Mouse (Mus musculus) adrenal gland, postnatal 10 days (tissue): ENCODE results near the gene Sell. TPM values are rescaled to one million over a fixed set of nuclear protein-coding genes. Genes with fewer than 3 reads are reported as not detected.
A peak's percentile ranks its signal among the peaks of the same experiment; 100 is the strongest.

Experiments used
- DNase-seq: peaks from one replicate; pipeline ENCODE4 v3.0.0; 2021; ENCODE audit warnings: mixed read lengths
- total RNA-seq, 2 experiments: library from RNA; stranded (reverse); gene quantifications; 2 replicates each; pipeline ENCODE4 v1.2.3; 2021

Gene Sell
- total RNA-seq, 2 experiments from 2014 or later = 6.4 to 9.6 TPM

DNA sequence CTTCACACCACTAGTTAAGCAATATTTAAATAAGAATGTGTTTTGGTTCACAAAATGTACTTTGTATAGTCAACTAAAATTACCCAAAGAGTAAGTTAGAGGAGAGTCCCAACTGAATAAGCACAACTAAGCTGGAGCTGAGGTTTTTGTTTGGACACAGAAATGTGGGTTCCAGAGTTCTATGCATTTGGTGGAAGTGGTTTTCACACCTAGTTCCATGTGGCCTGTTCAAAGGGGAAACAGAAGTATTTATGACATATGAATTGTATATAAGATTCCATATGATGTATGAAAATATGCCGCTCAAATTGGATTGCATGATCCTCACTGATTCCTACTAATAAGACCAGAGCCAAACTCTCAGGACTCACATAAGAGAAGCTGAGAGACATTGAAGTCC, 13.6 kb downstream of the Sell start:
- no peak for DNase-seq

DNA sequence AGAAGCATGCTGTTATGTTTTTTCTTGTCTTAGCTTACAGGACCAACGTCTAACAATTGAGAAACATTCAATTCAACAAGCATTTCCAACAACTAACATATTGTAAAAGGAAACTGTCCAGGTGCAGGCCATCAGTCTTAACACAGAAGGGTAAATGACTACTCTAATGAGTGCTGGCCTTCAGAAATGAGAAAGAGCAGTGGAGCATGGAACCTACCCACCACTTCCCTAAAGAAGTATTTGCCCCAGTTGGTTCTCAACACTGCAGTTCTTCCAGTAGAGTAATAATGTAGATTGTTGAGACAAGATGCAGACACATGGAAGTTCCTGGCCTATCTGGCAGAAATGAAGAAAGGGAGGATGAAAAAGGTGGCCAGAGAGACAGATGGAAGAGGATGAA, 14.7 kb downstream of the Sell start:
- DNase-seq = no peak

DNA sequence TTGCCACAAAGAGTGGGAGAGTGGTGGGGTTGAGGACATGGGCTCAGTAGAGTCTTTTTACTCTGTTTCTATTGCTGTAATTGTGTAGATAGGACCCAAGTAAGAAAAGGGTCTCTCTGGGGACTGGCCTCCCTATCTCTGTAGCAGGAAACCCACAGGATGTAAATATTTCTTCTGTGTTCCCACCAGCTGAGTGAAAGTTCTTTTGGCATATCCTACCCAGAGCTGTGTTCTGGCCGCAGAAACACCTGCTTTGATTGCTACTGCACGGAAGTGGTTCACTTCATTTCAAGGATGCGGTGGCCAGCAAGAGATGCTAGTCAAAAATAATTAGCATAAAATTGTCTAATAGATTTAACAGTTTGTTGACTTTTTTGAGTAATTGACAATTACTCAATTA, 15.2 kb downstream of the Sell start:
- DNase-seq = no peak

DNA sequence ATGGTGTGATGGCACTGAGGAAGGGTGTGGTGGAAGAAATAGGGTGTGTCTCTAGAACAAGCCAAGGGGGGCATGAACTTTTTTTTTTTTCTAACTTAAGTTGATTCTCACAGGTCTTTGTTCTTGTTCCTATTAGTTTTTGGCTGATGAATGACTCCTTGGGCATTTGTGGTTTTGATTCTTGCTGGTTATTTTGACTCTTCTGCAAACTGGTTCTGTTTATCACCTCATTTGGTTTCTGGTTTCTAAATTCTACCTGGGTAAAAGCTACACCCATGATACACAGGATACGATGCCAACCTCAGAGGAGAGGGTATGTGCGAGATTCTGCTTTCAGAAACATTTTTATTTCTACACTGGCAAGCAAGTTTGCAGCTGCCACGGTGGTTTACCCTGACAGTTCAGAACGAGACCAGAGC, 16.6 kb downstream of the Sell start:
- DNase-seq = no peak

DNA sequence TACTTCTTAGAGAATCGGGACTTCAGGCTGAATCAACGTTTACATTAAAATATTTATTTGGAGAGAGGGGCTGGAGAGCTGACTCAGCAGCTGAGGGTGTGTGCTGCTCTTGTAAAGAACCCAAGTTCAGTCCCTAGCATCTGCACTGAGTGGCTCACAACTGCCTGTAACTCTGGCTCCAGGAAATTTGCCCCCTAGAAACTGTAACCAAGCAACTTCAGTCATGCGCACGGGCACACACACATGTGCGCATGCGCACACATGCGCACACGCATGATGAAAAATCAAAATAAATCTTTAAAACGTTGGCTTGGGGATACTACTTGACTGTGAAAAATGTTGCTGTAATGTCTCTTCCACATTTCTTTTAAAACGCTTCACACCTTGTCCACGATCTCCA, 17.3 kb downstream of the Sell start:
- DNase-seq = no peak

DNA sequence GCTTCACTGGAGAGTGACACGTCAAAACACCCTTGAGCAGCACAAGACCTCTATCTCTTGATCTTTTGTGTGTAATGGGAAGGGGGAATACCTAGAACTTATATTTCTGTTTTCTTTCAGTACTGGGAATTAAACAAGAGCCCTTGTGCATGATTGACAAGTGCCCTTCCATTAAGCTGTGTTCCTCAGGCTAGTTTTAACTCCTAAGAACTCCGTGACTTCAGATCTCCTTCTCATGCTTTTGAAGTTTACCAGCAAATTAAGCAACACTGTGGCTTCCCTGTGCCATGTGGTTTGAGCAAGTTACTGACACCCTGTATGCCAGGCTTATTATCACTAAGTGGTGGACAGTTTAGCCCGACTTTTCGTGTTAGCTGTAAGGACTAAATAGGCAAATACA, 21.3 kb downstream of the Sell start:
- no peak for DNase-seq

DNA sequence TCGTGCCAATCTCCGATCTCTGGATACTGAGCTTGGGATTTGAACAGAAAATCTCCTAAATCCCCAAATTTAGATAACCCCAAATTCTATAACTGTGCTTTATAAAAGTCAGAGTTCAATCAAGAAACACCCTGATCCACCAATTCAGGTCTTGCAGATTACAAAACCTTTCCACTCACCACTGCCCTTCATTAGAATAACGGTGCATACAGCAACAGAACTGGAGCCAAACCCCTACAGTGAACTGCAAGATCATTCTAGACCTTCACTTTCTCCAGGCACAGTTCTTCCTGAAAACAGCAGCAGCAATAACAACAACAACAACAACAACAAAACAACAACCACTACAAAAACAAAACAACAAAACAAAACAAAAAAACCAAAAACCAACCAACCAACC, 25.0 kb downstream of the Sell start:
- DNase-seq = no peak

DNA sequence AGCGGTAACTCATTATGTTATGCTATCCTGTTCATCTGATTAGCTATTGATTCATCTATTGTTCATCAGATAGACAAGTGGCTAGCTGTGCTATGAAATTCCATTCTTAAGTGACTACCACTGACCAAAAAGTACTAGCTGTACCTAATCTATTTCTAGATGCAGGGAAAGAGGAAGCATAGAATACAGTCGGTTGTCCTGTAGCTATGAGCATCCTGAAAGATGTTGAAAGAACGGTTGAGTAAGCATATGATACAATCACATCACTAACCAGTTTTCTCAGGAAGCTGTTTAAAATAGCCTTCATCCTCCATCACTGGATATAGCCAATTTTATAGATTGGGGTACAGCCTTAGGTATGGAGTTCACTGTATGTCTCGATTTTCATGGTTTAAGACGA, 26.1 kb downstream of the Sell start:
- no peak for DNase-seq

DNA sequence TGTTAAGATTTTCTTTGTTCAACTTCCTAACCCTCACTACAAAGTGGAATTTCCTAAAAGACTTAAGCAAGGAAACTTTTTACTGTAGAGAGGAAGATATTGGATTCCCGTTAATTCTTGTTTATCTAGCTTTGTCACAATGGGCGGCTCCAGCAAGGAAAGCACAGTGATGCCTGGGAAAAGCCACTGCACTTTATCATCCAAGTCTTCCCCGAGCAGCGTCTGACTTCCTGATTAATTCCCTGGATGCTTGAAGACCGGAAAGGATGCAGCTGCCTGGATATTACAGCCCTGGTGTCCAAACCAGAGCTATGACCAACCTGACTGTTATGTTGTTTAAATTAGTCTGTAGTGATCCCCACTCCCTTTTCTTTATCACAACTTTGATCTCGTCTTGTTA, 35.0 kb downstream of the Sell start:
- no peak for DNase-seq

DNA sequence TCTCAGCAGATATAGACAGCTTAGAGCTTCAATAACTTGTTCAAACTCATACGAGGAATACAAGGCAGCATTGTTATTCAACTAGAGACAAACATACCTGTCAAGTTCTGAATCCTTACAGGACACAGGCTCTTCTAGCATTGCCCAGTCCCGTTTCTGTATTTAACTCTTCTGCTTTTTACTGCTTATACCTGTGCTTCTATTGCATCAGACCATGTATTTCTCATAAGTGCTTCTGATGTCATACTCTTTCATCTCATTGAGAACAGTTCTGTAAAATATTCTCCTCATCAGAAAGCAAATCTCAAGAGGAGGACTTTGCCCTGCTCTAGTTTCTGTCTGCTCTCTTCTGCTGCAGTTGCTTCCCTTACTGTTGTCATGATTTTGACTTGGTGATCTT, 36.1 kb downstream of the Sell start:
- no peak for DNase-seq

DNA sequence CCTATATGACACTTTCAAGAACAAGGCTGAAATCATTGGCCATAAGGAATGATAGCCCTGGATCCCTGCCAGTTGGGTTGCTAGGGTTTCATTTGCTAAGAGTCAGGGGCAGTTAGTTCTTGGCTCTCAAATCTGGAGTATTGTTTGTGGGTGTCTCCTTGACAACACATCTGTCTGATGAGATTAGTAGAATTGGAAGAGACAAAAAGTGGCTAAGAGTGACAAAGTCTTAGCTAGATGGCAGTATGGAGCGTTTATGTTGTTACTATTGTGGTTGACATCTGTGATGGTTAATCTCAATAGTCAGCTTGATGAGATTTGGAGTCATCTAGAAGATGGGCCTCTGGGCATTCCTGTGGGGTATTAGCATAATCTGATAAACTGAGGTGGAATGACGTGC, 36.6 kb downstream of the Sell start:
- no peak for DNase-seq

DNA sequence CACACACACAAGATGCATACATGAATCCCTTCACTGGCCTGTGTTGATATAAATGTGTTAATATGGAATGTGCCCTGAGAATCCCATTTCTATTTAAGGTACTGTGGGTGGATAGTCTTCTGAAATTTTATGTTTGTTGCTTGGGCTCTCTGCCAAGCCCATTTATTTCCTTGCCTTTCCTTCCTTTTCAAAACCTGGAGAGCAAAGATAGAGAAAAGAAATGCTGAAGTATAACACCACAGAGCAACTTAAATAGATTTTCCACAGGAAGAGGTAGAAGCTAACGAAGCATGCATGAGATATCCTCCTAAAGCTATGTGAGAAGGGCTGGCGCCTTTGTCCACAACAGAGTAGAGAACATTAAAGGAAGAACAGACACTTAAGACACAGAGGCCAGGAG, 48.0 kb downstream of the Sell start:
- DNase-seq = no peak

DNA sequence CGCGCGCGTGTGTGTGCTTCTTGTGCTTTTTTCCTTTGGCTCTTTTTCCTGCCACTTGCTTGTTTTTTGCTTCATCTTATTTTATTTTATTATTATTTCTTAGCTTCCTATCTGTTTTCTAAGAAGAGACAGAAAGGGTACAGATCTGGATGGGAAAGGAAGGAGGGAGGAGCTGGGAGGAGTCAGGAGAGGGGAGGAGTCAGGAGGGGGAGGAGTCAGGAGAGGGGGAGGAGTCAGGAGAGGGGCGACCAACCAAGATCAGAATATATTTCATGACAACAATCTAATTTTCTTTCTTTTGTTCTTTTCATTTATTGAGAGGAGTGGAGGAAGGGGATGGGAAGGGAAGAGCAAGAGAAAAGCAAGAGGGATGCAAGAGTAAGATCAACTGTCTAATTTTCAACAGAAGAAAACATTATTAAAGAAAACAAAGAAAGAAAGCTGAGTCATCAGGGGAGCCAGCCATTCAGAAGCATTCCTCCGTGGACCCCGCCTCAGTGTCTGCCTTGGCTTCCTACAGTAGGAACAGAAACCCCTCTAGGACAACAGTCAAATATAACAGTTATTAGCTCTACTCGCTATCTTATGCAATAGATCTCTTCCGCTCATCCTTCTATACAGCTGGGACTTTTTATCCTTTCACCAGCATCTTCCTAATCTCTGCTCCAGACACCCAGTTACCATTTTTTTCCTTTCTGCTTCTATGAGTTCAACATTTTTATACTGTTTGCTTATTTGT, 49.0 kb downstream of the Sell start:
- DNase-seq = no peak

DNA sequence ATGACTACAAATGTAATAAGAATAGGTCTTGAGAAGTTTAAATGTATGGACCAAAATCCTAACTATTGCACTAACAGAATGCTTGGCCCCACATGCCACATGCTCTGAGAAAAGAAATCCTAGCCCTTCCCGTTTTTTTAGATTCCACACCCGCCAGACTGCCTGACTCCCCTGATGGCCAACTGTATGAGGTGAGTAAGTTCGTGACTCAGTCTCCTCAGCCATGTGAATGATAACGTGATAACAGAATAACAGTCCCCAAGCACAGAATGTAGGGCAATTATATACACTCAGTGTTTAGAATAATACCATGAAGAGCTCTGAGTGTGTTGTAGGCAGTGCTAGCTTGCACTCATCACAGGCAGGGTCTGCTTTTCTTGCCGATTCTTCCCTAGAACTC, 52.5 kb downstream of the Sell start:
- DNase-seq = no peak

DNA sequence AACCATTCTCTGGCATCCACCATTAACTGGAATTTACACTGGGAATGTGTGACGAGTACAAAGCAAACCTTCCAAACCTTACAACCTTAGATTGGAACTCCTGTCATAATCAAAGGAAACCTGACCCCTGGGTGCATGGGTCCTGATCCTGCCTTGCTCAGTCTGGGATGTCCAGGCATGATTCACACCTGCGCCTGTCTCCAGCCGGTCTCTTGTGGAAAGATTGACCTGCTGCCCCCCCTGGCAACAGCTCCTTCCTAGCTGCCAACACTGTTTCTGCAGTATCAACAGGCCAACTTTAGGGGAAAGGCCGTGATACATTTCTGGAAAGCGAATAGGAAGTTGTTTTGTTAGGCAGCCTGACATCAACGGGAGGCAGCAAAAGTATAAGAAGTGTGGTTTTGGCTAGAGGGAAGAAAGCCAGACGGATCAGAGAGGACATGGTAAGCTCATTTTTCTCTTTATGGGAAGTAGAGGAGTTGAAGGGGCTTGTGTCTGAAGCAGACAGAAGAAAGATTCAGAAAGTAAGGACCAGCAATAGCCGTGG, 53.2 kb downstream of the Sell start, which contains the start of gene Selp:
TSS of gene Selp (plus strand) at position 318 of the 547 bp plus-strand sequence.
- peak; percentile 10 for DNase-seq

DNA sequence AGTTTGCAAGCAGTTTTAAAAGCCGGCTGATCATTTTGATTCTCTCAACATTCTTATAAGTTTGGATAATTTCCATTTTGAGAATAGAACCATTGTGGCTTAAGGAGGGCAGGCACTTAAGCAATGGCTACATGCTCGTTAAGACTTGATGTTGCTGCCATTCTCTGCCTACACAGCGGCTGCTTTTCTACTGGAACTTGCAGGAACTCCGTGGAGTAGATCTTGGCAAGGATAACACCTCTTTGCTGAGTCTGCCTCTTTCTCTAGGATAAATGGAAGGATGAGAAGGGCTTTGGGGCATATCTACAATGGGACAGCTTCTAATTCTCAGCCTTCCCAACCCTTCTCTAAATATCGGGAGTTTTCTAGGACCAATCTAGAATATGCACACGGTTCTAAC, 53.9 kb downstream of the Sell start:
- no peak for DNase-seq

DNA sequence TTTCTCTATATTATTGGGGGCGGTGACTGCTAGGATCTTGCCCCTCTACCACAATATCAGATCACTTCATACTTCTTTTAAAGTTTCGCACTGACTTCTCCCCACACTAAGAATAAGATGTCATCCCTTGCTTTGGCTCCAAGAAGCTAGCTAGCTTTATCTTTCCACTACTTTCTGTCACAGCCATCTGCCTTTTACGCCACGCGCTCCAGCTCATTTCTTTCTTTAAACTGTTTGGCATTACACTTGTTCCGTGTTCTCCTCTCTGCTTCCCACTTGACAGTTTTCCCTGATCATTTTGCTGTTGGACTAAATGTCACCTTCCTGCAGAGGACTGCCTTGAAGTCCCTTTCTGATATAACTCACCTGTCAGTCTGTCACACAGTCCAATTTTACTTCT, 56.1 kb downstream of the Sell start:
- DNase-seq = no peak

DNA sequence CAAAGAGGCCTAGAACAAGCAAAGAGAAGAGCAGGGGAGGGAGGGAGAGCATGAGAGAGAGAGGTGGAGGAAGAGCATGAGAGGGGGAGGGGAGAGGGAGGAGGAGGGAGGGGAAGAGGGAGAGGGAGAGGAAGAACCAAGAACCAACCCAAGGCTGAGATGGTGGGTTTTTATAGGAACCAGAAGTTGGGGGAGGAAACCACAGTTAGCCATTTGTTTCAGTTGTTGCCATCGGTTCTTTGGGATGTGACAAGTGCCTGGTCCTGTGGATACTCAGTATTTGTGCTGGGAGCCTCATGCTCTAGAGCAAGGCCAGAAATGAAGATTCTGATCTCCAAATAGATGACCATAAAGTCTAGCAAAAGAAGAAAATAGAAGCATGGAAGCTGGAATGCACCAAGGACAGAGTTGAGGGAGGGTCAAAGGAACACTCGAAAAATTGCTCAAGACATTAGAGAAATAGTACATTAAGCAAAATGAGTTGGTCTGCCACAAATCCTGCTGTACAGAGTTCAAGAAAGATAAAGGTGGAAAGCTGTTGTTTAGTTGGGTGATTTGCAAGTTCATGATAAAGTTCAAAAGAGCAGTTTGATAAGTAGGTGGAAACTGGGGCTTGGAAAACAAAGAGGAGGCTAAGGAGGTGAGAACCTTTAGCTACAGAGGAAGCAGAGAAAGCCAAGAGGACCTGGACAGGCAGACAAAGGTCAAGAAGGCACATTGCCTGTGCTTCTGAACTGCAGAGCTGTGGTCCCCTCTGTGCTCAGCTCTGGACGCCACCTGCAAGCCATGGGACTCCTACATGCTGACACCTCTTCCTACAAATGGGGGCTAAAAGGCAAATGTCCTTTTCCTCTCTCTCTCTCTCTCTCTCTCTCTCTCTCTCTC, 58.4 kb downstream of the Sell start:
- DNase-seq = no peak

DNA sequence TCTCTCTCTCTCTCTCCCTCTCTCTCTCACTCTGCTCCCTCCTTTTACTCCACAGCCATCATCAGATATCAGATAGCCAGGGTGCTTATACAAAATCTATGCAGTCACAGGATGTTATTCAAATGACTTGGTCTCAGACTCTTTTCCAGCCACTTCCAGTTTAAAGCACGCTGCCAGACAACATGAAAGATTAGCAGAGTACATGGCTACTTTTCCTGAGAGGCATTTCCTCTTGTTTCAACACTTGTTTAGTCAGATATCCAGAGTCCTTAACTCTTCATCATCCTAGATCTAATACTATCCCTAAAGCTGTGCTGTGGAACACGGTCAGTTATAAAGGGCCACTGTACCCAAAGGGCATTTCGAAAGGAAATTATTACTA, 59.0 kb downstream of the Sell start:
- no peak for DNase-seq

DNA sequence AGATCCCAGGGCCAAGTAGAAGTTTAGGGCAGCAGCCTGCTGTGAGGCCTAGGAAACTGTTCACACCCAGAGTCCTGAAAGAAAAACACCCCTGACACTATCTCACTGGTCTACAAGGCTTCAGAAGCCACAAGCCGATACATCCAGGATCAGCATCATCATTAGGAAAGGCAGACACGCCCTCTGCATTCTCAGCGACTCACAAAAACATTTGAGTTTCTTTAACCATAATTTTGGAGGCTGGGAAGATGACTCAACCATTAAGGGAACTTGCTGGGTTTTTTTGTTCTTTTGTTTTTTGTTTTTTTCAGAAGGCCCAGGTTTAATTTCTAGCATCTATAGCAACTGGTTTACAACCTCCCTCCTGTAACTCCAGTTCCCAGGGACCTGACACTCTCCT, 62.1 kb downstream of the Sell start:
- no peak for DNase-seq

DNA sequence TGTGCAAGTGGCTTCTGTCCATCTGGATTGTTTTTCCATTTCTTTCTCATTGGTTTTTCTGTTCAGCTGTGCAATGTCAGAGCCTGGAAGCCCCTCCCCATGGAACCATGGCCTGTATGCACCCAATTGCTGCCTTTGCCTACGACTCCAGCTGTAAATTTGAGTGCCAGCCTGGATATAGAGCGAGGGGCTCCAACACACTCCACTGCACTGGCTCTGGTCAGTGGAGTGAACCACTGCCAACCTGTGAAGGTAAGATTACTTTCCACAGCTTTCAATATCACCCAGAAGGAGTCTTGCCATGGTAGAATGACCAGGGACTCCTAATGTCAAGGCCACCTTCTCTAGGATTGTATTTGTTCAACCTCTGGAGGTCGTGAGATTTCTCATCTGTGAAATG, 68.2 kb downstream of the Sell start:
- DNase-seq = no peak

DNA sequence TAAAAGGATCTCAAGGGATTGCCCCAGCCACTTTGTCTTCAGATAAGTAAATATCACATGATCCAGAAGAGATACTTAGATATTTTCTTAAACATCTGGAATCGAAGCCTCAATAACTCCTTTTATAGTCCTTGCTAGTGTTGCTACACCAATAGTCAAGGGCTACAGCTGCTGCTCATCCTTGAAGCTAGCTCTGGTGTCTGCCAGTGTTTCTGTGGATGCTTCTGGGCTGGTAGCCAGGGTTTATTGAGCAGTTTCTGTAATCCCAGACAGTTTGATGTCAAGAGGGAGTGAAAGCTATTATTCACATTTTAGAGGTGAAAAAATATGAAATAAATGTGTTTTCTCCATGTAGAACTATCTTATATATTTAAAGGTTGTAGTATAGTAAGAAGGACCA, 70.8 kb downstream of the Sell start:
- DNase-seq = no peak
